Mouse (Mus musculus): ENCODE data around the gene Clybl.

Gene Clybl

GRCm38 (mm10) chr14:122200247-122200885 is 18.9 kb downstream of the Clybl start:
- DNase-seq (ENCODE audit: low spot score): no peak

- no peak for DNase-seq (ENCODE audit: low spot score)
These were observed 27.7 kb downstream of the Clybl start for GRCm38 (mm10) chr14:122209177-122209576.

- no peak for DNase-seq (ENCODE audit: low spot score)
These were observed 32.1 kb downstream of the Clybl start for GRCm38 (mm10) chr14:122213590-122213989.

GRCm38 (mm10) chr14:122214126-122214525 is 32.6 kb downstream of the Clybl start:
- DNase-seq (ENCODE audit: low spot score): no peak

GRCm38 (mm10) chr14:122217221-122217620 is 35.7 kb downstream of the Clybl start:
- DNase-seq (ENCODE audit: low spot score): no peak

- DNase-seq (ENCODE audit: low spot score): no peak
These were observed 41.5 kb downstream of the Clybl start for GRCm38 (mm10) chr14:122222934-122223374.

- DNase-seq (ENCODE audit: low spot score): peak; percentile 52
These were observed 42.1 kb downstream of the Clybl start for GRCm38 (mm10) chr14:122223461-122224102.

GRCm38 (mm10) chr14:122224103-122224494 is 42.6 kb downstream of the Clybl start:
- no peak for DNase-seq (ENCODE audit: low spot score)

- no peak for DNase-seq (ENCODE audit: low spot score)
These were observed 43.0 kb downstream of the Clybl start for GRCm38 (mm10) chr14:122224501-122224928.

- no peak for DNase-seq (ENCODE audit: low spot score)
These were observed 44.1 kb downstream of the Clybl start for GRCm38 (mm10) chr14:122225479-122226132.

GRCm38 (mm10) chr14:122226133-122226515 is 44.6 kb downstream of the Clybl start:
- no peak for DNase-seq (ENCODE audit: low spot score)

GRCm38 (mm10) chr14:122226666-122227453 is 45.4 kb downstream of the Clybl start:
- no peak for DNase-seq (ENCODE audit: low spot score)

GRCm38 (mm10) chr14:122227454-122227951 is 46.0 kb downstream of the Clybl start:
- DNase-seq (ENCODE audit: low spot score): no peak

- DNase-seq (ENCODE audit: low spot score): no peak
These were observed 47.5 kb downstream of the Clybl start for GRCm38 (mm10) chr14:122228816-122229551.

GRCm38 (mm10) chr14:122229988-122230387 is 48.5 kb downstream of the Clybl start:
- DNase-seq (ENCODE audit: low spot score): no peak

GRCm38 (mm10) chr14:122230621-122231025 is 49.1 kb downstream of the Clybl start:
- DNase-seq (ENCODE audit: low spot score): no peak

GRCm38 (mm10) chr14:122231073-122231472 is 49.6 kb downstream of the Clybl start:
- DNase-seq (ENCODE audit: low spot score): no peak

- no peak for DNase-seq (ENCODE audit: low spot score)
These were observed 51.8 kb downstream of the Clybl start for GRCm38 (mm10) chr14:122233212-122233714.

- no peak for DNase-seq (ENCODE audit: low spot score)
These were observed 62.4 kb downstream of the Clybl start for GRCm38 (mm10) chr14:122243874-122244273.

GRCm38 (mm10) chr14:122246919-122247859 is 65.7 kb downstream of the Clybl start:
- no peak for DNase-seq (ENCODE audit: low spot score)

Data from ovary, postnatal 36 days (tissue).